Mouse (Mus musculus) kidney, adult 2 months (tissue): ENCODE results near the gene Nr6a1. TPM values are rescaled to one million over a fixed set of nuclear protein-coding genes. Genes with fewer than 3 reads are reported as not detected.

Source experiments
- DNase-seq: peaks from one replicate; pipeline ENCODE4 v3.0.0; 2021
- H3K27ac ChIP-seq: fragments of 200-500 bp; 2 replicates; pipeline ENCODE4 v1.5.1; 2012; ENCODE audit warnings: low read depth, low read length, control low read depth, inconsistent platforms; ENCODE audit not compliant: insufficient read depth
- H3K27me3 ChIP-seq: fragments of 200-500 bp; replicated peaks from 2 replicates; pipeline ENCODE4 v1.6.1; 2012; ENCODE audit warnings: mild to moderate bottlenecking, moderate library complexity, low read length, inconsistent platforms; ENCODE audit not compliant: control insufficient read depth, insufficient read depth
- H3K36me3 ChIP-seq: fragments of 200-500 bp; 2 replicates; pipeline ENCODE4 v1.6.1; 2012; ENCODE audit warnings: mild to moderate bottlenecking, moderate library complexity, low read length, inconsistent platforms; ENCODE audit not compliant: control insufficient read depth, insufficient read depth
- H3K4me1 ChIP-seq: fragments of 200-500 bp; 2 replicates; pipeline ENCODE4 v1.6.1; 2011; ENCODE audit warnings: low read length; ENCODE audit not compliant: control insufficient read depth, insufficient read depth
- H3K4me3 ChIP-seq: fragments of 200-500 bp; 2 replicates; pipeline ENCODE4 v1.5.1; 2011; ENCODE audit warnings: mild to moderate bottlenecking, low read depth, low read length, control low read depth; ENCODE audit not compliant: insufficient read depth
- CTCF ChIP-seq: fragments of 200-500 bp; conservative IDR thresholded peaks from 2 replicates; pipeline ENCODE4 v1.5.1; 2011; ENCODE audit warnings: low read depth, mild to moderate bottlenecking, control low read depth, low read length, moderate library complexity, mixed read lengths; ENCODE audit not compliant: insufficient read depth, insufficient read length
- POLR2A ChIP-seq: fragments of 200-500 bp; IDR thresholded peaks from one replicate; pipeline ENCODE4 v1.6.1; 2011; ENCODE audit warnings: low read depth, low read length, control low read depth
- WGBS: fragments of 180-500 bp; shearing (Covaris S2); methylation state at CpG from one replicate; pipeline ENCODE4 v1.1.7; 2018; 5-methylcytosine and 5-hydroxymethylcytosine counted together
- polyA plus RNA-seq: library from polyadenylated mRNA; depleted of rRNA; stranded (reverse); fragments of >200 nt; gene quantifications from 2 replicates; pipeline ENCODE4 v1.2.3, GENCODE M21; 2012

Gene Nr6a1
- polyA plus RNA-seq, 1 experiment, result 2.6 TPM

- peak; percentile 17 for DNase-seq
Measured at GRCm38 (mm10) chr2:38944460-38945161, 17.1 kb upstream of the Nr6a1 start.

GRCm38 (mm10) chr2:38943977-38944376 is 16.5 kb upstream of the Nr6a1 start:
- no peak for TF ChIP-seq CTCF
- no peak for TF ChIP-seq POLR2A
- H3K27me3 ChIP-seq, result no peaks in the 10 kb centered on the region
- H3K27ac ChIP-seq, result no peak overlapping the region
- H3K4me1 ChIP-seq, result no peaks in the 10 kb centered on the region
- no peak overlapping the region for H3K4me3 ChIP-seq
- WGBS, result 51% methylated on average over 2 of the region's 2 CpGs
- no peaks in the 10 kb centered on the region for H3K36me3 ChIP-seq
- no peak for DNase-seq

More at GRCm38 (mm10) chr2:38944460-38945161, 17.1 kb upstream of the Nr6a1 start:
- Histone ChIP-seq H3K27me3 (no peaks in the 10 kb centered on the region), H3K36me3 (no peaks in the 10 kb centered on the region), H3K4me1 (no peaks in the 10 kb centered on the region), H3K27ac (no peak overlapping the region), H3K4me3 (no peak overlapping the region)
- WGBS, result 76% methylated on average over 3 of the region's 3 CpGs
- TF ChIP-seq CTCF (no peak; the same call in 1 of the 2 replicates), POLR2A (no peak)

GRCm38 (mm10) chr2:38943161-38943560 is 15.7 kb upstream of the Nr6a1 start:
- no peak for DNase-seq
- no peak overlapping the region for H3K27ac ChIP-seq
- WGBS, result 60% methylated on average over 5 of the region's 5 CpGs
- no peak overlapping the region for H3K4me3 ChIP-seq
- no peaks in the 10 kb centered on the region for H3K4me1 ChIP-seq
- H3K27me3 ChIP-seq, result no peaks in the 10 kb centered on the region
- TF ChIP-seq POLR2A (no peak), CTCF (no peak)
- H3K36me3 ChIP-seq, result no peaks in the 10 kb centered on the region

- Histone ChIP-seq H3K4me3 (no peak overlapping the region), H3K27me3 (no peaks in the 10 kb centered on the region), H3K27ac (no peak overlapping the region), H3K4me1 (no peaks in the 10 kb centered on the region), H3K36me3 (no peaks in the 10 kb centered on the region)
- 72% methylated on average over 2 of the region's 2 CpGs for WGBS
- TF ChIP-seq POLR2A, result no peak
- TF ChIP-seq CTCF, result no peak
- DNase-seq, result no peak
Measured at GRCm38 (mm10) chr2:38941898-38942297, 14.4 kb upstream of the Nr6a1 start.

GRCm38 (mm10) chr2:38941426-38941825 is 13.9 kb upstream of the Nr6a1 start:
- Histone ChIP-seq H3K4me1 (no peaks in the 10 kb centered on the region), H3K27ac (no peak overlapping the region), H3K4me3 (no peak overlapping the region), H3K36me3 (no peaks in the 10 kb centered on the region), H3K27me3 (no peaks in the 10 kb centered on the region)
- 62% methylated on average over 14 of the region's 14 CpGs for WGBS
- DNase-seq, result no peak
- TF ChIP-seq CTCF, result no peak
- TF ChIP-seq POLR2A, result no peak

GRCm38 (mm10) chr2:38939047-38939446 is 11.6 kb upstream of the Nr6a1 start:
- no peaks in the 10 kb centered on the region for H3K27me3 ChIP-seq
- DNase-seq, result no peak
- no peaks in the 10 kb centered on the region for H3K4me1 ChIP-seq
- no peak overlapping the region for H3K27ac ChIP-seq
- H3K36me3 ChIP-seq, result no peaks in the 10 kb centered on the region
- 71% methylated on average over 2 of the region's 2 CpGs for WGBS
- H3K4me3 ChIP-seq, result no peak overlapping the region
- TF ChIP-seq POLR2A (no peak), CTCF (no peak)

GRCm38 (mm10) chr2:38938007-38938406 is 10.5 kb upstream of the Nr6a1 start:
- no peak for DNase-seq
- H3K27me3 ChIP-seq, result no peaks in the 10 kb centered on the region
- 92% methylated on average over 1 of the region's 1 CpGs for WGBS
- no peak for TF ChIP-seq CTCF
- no peak for TF ChIP-seq POLR2A
- no peaks in the 10 kb centered on the region for H3K4me1 ChIP-seq
- H3K27ac ChIP-seq, result no peak overlapping the region
- no peak overlapping the region for H3K4me3 ChIP-seq
- H3K36me3 ChIP-seq, result no peaks in the 10 kb centered on the region
